Mouse (Mus musculus) kidney, postnatal 0 days (tissue): ENCODE data around the gene Crtac1. TPM values are rescaled to one million over a fixed set of nuclear protein-coding genes. Genes with fewer than 3 reads are reported as not detected.
A peak's percentile ranks its signal among the peaks of the same experiment; 100 is the strongest.

Experiments used
- ATAC-seq: fragments of 200-750 bp; cut with Nextera tagmentation; replicated peaks from 2 replicates; pipeline ENCODE4 v1.8.0; 2017; ENCODE audit warnings: low read depth, moderate number of reproducible peaks, moderate TSS enrichment, moderate library complexity; ENCODE audit not compliant: low FRiP score
- DNase-seq: peaks from one replicate; pipeline ENCODE4 v3.0.0-alpha.2; 2016; ENCODE audit warnings: low spot score
- H3K27ac ChIP-seq: fragments of 300-500 bp; sonication (generic); 2 replicates; pipeline ENCODE4 v1.5.1; 2014; ENCODE audit warnings: mild to moderate bottlenecking
- H3K27me3 ChIP-seq: fragments of 300-500 bp; sonication (generic); 2 replicates; pipeline ENCODE4 v1.6.1; 2014; ENCODE audit warnings: low read length, mixed read lengths; ENCODE audit not compliant: insufficient read depth
- H3K36me3 ChIP-seq: fragments of 300-500 bp; sonication (generic); 2 replicates; pipeline ENCODE4 v1.6.1; 2014; ENCODE audit warnings: low read length, mixed read lengths; ENCODE audit not compliant: insufficient read depth
- H3K4me1 ChIP-seq: fragments of 300-500 bp; sonication (generic); replicated peaks from 2 replicates; pipeline ENCODE4 v1.6.1; 2014; ENCODE audit warnings: antibody characterized with exemption, low read length, mixed read lengths; ENCODE audit not compliant: insufficient read depth
- H3K4me2 ChIP-seq: fragments of 300-500 bp; sonication (generic); 2 replicates; pipeline ENCODE4 v1.6.1; 2014; ENCODE audit warnings: mild to moderate bottlenecking, low read length, moderate library complexity, mixed read lengths
- H3K4me3 ChIP-seq: fragments of 300-500 bp; sonication (generic); replicated peaks from 2 replicates; pipeline ENCODE4 v1.5.1; 2014; ENCODE audit warnings: low read depth, low read length
- H3K9ac ChIP-seq: fragments of 300-500 bp; sonication (generic); 2 replicates; pipeline ENCODE4 v1.6.1; 2014; ENCODE audit warnings: low read depth, low read length
- H3K9me3 ChIP-seq: fragments of 300-500 bp; sonication (generic); replicated peaks from 2 replicates; pipeline ENCODE4 v1.6.1; 2016; ENCODE audit warnings: low read length, inconsistent platforms, mixed read lengths
- CTCF ChIP-seq: IDR thresholded peaks from 2 replicates; pipeline ENCODE4 v1.5.1; 2016; ENCODE audit warnings: antibody characterized with exemption, low read depth, mild to moderate bottlenecking, moderate library complexity
- WGBS: fragments of 180-500 bp; shearing (Covaris S2); extraction: QIAGEN DNeasy Blood & Tissue Kit; methylation state at CpG from one replicate; pipeline ENCODE4 v1.1.7; 2014; 5-methylcytosine and 5-hydroxymethylcytosine counted together
- polyA plus RNA-seq: library from polyadenylated mRNA; unstranded; fragments of >200 nt; fragmentation: Nextera tagmentation; extraction: Ambion mirVana; gene quantifications from 2 replicates; pipeline ENCODE4 v1.2.1, GENCODE M21; 2015

Crtac1 gene
- polyA plus RNA-seq, 1 experiment from 2014 or later, result 2.6 TPM

DNA sequence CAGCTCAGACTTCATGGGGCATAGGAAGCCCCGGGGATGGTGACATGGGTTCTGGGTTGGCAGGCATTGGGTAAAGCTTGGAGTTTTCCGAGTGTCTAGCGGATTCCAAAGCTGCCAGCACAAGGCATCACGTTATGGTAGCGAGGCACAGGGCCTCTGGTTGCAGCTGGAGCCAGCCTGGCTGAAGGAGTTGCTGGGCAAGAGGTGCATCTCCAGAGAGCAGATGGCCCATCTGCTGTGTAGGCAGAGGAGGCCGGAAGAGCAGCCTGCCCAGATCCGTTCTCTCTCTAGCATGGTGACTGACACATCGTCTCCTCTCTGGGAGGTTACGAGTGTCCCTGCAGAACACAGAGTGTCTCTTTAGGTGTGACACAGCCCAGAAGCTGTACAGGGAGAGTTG is 103.4 kb downstream of the Crtac1 start:
- no peaks in the 10 kb centered on the region for H3K27me3 ChIP-seq
- no peaks in the 10 kb centered on the region for H3K9me3 ChIP-seq
- H3K36me3 ChIP-seq, result no peaks in the 10 kb centered on the region
- H3K9ac ChIP-seq, result no peak overlapping the region
- 88% methylated on average over 9 of the region's 9 CpGs for WGBS
- ATAC-seq, result no peak
- no peaks in the 10 kb centered on the region for H3K4me1 ChIP-seq
- no peak for DNase-seq
- no peak overlapping the region for H3K27ac ChIP-seq
- H3K4me2 ChIP-seq, result no peak overlapping the region
- no peak overlapping the region for H3K4me3 ChIP-seq
- TF ChIP-seq CTCF, result no peak

DNA sequence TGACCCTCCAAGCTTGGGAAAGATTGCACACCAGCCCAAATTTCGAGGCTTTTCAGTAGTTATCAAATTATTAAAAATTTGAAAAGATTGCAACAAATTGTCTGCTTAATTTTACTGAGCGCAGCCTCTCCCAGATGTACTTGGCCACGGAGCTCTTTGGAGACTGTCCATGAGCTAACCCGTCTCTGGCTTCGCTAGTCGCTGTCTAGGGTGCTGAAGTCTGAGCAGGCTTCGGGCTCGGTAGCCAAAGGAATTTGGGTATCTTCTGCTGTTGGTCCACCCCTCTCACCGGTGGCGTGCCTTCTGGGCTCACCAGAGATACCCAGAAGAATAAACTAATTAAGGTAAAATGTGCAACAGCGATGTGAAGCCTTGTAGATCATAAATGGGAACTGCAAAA is 105.7 kb downstream of the Crtac1 start:
- no peak overlapping the region for H3K9ac ChIP-seq
- DNase-seq, result peak; percentile 91
- no peak overlapping the region for H3K27ac ChIP-seq
- no peaks in the 10 kb centered on the region for H3K27me3 ChIP-seq
- WGBS, result 2% methylated on average over 11 of the region's 11 CpGs
- H3K4me2 ChIP-seq, result no peak overlapping the region
- H3K9me3 ChIP-seq, result no peaks in the 10 kb centered on the region
- ATAC-seq, result no peak
- no peaks in the 10 kb centered on the region for H3K36me3 ChIP-seq
- no peak overlapping the region for H3K4me3 ChIP-seq
- no peak for TF ChIP-seq CTCF
- no peaks in the 10 kb centered on the region for H3K4me1 ChIP-seq

DNA sequence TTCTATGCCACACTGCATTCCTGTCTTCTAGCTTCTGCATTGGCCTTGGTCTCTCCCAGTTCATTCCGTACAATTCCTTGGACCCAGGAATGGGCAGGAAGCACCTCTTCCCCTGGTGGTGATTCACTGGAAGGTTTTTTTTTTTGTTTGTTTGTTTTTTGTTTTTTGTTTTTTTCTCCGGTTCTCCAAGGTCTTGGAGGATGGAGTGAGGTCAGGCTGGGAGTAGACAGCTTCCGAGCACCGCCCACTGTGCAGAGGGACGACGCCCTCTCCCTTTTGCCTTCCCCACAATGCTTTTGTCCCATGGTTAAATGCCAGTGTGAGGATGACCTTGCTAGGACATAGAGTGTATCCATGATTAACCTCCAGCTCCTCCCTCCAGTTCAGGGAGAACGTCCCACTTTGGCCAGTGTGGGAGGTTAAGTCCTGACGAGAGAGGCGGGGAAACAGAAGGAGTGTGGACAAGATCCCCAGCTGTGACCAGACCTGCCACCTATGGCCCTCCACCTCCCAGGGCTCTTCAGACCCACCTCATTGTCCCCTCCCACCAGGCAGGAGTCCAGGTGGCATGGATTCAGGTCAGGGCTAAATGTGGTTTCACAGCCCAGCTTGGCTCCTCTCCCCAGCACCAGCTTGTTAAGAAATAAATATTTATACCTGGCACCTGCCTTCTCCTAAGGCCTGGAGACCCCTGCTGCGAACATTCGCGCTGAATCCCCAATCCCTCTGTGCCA is 109.1 kb downstream of the Crtac1 start:
- Histone ChIP-seq H3K9me3 (no peaks in the 10 kb centered on the region), H3K27ac (no peak overlapping the region), H3K9ac (no peak overlapping the region), H3K4me2 (no peak overlapping the region), H3K4me3 (no peak overlapping the region), H3K27me3 (no peaks in the 10 kb centered on the region), H3K4me1 (no peaks in the 10 kb centered on the region), H3K36me3 (no peaks in the 10 kb centered on the region)
- 56% methylated on average over 12 of the region's 12 CpGs for WGBS
- TF ChIP-seq CTCF, result no peak
- DNase-seq, result no peak
- ATAC-seq, result no peak

DNA sequence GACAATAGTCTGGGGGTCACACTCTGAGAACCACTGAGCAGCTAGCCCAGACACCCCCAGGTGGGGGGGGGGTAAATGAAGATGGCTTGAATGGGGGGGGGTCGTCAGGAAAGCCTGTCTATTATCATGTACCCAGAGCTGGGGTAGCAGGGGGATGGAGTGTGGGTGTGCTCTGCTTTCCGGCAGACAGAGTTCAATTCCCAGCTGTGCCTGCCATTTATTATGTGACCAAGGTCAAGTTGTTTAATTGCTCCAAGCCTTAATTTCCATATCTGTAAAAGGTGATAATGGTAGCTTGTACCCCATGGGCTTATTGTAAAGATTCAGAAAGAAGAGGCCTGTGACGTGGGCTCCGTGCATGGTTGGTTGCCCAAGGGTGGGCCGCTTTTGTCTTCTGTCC is 109.6 kb downstream of the Crtac1 start:
- Histone ChIP-seq H3K36me3 (no peaks in the 10 kb centered on the region), H3K4me1 (no peaks in the 10 kb centered on the region), H3K9me3 (no peaks in the 10 kb centered on the region), H3K4me2 (no peak overlapping the region), H3K9ac (no peak overlapping the region), H3K4me3 (no peak overlapping the region), H3K27ac (no peak overlapping the region), H3K27me3 (no peaks in the 10 kb centered on the region)
- no peak for ATAC-seq
- DNase-seq, result no peak
- no peak for TF ChIP-seq CTCF
- WGBS, result 50% methylated on average over 5 of the region's 5 CpGs

DNA sequence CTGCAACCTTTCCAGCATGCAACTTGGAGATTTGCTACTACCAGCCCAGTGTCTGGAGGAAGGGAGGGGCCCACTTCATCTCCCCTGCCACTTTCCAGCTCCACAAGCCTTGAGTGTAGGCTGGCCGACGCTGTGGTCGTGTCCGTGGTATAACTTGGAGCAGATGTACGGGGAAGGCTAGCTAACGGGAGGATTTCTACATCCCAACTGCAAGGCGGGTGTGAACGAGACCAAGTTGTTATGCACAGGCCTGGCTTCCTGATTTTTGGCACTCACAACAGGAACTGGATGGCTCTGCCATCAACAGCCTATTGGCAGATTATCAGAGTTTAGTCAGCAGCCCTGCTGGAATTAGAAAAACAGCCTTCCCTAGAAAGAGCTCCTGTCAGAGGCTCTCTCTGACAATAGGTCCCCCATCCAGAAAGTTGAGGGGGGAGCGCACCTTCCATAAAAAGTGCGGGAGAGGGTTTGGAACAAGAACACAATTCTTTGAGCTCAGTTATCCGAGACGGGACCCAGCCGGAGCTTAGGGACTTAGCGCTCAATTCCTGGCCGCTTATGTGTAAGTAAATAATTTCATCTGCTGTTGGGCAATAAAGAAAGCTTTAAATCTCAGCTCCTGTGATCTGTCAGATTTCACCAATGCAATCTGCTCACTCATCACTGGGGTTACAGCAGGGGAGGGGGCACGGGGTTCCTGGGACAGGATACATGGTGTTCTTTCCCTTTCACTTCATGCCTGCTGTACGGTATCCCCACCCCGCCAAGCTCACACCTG is 113.7 kb downstream of the Crtac1 start:
- no peak overlapping the region for H3K27ac ChIP-seq
- H3K36me3 ChIP-seq, result no peaks in the 10 kb centered on the region
- no peak for TF ChIP-seq CTCF
- no peak for DNase-seq
- ATAC-seq, result no peak
- H3K9ac ChIP-seq, result no peak overlapping the region
- no peaks in the 10 kb centered on the region for H3K4me1 ChIP-seq
- H3K4me3 ChIP-seq, result no peak overlapping the region
- 60% methylated on average over 18 of the region's 18 CpGs for WGBS
- H3K4me2 ChIP-seq, result no peak overlapping the region
- H3K27me3 ChIP-seq, result no peaks in the 10 kb centered on the region
- H3K9me3 ChIP-seq, result no peaks in the 10 kb centered on the region

DNA sequence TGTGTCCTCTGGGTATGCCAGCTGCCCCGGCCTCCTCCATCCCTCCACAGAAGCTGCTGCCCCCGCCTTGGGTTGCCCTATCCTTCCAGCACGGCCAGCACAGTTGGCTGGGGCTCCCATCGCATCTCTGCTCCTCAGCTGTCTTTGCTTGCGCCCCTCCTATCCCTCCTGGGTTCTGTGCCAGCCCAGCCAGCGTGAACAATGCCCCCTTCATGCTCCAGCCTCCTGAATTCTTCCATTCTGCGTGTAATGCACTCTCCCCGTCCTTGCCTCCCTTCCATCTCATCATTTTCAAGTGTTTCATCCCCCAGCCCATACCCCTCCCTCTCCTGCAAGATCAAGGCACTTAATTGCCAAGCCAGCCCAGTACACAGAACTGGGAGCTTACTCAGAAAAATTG is 114.6 kb downstream of the Crtac1 start:
- Histone ChIP-seq H3K4me3 (no peak overlapping the region), H3K4me2 (no peak overlapping the region), H3K4me1 (no peaks in the 10 kb centered on the region), H3K9ac (no peak overlapping the region), H3K27ac (no peak overlapping the region), H3K36me3 (no peaks in the 10 kb centered on the region), H3K9me3 (no peaks in the 10 kb centered on the region), H3K27me3 (no peaks in the 10 kb centered on the region)
- ATAC-seq (no peak), DNase-seq (no peak)
- WGBS, result 72% methylated on average over 8 of the region's 8 CpGs
- no peak for TF ChIP-seq CTCF
